Mouse (Mus musculus): ENCODE results near the gene Acap2.

Acap2 gene

DNA sequence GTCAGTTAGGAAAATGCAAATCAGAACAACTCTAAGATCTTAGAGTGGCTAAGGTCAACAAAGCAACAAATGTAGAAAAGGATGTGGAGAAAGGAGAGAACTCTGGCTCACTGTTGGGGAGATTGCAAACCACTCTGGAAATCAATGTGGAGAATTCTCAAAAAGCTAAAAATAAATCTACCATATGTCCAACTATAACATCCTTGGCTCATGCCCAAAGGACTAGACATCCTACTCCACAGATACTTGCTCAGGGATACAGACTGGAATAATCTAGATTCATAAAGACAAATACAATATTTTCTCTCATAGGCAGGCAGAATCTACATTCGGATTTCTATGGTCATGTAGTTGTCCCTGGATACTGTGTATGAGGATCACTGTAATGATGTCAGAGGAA, 3.2 kb upstream of the Acap2 start:
- DNase-seq: no peak

DNA sequence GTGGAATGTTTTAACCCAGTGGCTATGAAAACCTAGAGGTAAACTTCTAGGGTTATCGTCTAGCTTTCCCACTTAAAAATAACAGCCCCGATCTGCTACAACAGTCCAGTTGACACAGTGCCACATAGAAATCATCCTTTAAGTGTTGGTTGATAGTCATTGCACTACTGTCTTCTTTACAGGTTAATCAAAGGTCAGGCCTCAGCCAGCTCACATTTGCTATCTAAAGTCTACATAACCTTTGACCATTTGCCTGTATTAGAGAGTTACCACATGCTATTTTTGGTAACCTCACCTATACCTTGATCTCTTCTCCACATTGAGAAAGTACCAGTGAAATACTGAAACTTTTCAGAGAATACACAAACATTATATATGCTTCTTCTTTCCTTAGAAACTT, 659 bp upstream of the Acap2 start:
- DNase-seq: no peak

DNA sequence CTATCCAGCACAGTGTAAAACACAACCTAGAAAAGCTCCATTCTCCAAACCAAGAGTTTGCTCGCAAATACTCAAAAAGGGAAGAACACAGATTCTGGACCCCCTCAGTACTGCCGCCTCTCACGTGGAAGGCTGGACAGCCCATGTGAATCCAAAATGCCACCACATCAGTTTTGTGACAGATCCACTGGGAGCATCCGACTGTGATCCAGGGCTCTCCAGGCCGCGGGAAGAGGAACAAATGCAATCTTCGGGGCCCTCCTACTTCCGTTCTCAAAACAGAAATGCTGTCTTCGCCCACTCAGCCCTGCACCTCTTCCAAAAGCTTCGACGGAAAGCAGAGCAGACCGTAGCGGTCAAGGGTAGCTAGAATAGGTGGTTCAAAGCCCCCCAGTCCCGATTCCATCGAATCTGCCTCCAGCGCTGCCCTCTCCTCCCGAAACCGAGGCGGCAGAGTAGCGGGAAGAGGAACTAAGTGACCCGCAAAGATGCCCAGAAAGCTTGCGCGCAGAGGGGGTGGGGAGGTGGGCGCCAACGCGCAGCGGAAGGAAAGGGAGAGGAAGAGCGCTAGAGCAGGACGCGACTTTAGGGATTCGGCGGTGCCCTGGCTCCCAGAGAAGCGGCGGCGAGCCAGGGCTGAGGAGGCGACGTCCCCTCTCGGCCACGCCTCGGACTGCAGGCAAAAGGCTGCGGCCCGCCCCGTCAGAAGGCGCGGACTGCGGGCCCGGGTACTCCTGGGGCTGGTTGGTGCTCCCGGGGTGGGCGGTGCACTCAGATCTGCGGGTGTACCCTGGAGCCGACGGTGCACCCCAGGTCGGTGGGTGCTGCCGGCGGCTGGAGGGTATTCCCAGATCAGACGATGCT, 887 bp downstream of the Acap2 start:
- peak; percentile 69 for DNase-seq

DNA sequence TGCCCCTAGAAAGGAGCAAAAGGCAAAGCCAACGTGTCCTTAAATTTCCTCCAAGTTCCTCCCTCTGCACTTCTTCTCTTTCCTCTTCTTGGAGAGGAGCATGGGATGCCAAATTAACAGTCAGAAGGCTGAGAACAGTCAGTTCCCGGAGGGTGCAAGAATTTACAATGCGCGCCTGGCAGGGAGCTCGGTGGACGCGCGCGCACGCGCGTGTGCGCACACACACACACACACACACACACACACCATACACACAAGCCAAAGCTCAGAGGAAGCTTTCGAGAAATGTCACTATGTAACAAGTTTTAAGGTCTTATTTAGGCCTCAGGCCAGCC, 1.5 kb downstream of the Acap2 start:
- no peak for DNase-seq

DNA sequence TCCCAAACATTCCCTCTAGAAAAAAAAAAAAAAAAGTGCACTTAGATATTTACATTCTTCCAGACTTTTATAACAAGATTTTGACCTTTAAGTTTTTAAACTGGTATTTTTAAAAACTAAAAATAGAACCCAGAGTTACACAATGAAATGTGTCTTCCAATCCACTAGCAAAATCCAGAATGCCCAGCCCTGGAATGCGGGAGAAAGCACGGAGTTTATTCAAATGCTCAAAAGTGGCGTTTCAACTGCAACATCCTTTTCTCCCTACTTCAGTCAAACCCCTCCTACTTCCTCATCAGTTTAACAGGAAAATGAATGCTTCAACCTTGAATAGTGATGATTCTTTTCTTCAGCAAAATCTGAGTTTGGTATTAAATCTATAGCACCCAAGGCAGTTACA, 4.1 kb downstream of the Acap2 start:
- DNase-seq: no peak

DNA sequence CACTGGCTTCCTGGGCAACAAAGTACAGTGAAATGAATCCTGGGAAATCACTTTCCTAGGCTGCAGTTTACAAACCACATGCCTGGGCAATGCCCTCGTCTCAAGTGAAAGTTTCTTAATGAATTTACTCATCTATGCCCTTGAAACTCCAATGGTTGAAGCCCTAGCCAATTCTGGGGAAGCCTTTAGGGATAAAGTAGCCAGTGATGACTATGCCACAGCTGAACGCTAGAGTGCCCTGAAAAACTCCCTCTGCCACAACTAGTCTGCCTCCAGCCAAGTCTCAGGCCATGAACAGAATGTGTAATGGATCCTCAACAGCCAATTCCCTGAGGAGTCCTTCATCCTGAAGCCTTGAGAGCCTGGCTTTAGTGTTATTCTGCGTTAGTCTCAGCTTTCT, 8.5 kb downstream of the Acap2 start:
- no peak for DNase-seq

DNA sequence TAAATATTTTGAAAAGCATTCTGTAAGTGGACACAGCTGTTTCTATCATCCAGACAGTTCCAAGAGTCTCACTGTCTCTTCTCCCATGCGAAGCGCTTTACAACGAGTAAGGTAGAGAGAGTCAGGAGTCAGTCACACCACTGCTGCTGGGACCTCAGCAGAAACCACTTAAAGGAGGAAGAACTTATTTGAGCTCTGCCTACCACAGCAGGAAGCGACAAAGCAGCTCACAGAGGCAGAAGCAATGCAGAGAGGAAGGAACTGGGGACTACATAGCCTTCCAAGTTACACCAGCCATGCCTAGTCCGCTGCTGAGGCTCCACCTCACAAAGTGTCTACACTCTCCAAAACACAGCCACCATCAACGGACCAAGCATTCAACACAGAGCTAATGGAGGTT, 9.2 kb downstream of the Acap2 start:
- no peak for DNase-seq

DNA sequence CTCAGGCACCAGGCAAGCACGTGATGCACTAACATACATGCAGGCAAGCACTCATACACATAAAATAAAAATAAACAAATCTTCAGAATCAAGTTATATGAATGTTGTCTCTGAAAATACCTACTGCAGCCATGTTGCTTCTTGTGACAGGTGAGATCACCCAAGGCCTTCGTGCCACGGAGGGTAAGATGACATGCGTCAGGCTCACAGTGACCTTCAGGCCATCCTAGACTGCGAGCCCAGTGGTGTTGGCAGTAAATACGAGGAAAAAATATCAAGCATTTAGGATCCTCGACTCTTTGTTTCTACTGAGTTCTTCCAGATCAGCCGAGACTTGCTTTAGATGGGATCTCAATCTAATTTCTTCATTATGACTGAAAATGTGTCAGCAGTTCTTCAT, 10.6 kb downstream of the Acap2 start:
- DNase-seq: no peak

DNA sequence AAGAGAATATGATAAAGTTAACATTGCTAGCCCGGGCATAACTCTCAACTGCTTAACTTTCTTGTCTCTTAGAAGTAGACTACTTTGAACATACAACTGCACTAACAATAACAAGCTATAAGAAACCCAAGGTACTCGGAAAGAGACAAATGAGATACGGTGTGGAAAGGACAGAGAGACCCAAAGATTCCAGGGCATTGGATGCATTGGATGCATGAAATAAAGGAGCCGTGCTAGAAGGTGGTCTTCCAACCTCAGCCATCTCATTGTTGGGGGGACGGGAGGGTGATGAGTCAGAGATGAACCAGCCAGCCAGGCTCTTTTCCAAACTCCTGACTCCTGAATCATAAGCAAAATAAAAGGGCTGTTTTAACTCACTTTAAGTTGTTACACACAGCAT, 11.8 kb downstream of the Acap2 start:
- DNase-seq: no peak

DNA sequence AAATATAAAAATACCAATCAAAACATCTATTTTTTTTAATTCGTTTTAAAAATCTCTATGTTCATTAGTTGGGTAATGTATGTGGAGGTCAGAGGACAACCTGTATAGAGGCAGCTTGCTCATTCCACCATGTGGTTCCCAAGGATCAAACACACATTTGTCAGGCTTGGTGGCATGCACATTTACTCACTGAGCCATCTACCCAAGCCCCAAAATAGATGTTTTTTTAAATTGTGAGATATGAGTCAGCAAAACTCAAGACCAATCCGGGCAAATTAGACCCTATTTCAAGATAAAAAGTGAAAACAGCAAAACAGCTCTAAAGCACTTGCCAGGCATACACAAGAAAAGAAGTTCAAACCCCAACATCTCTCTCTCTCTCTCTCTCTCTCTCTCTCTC, 12.2 kb downstream of the Acap2 start:
- DNase-seq: no peak

DNA sequence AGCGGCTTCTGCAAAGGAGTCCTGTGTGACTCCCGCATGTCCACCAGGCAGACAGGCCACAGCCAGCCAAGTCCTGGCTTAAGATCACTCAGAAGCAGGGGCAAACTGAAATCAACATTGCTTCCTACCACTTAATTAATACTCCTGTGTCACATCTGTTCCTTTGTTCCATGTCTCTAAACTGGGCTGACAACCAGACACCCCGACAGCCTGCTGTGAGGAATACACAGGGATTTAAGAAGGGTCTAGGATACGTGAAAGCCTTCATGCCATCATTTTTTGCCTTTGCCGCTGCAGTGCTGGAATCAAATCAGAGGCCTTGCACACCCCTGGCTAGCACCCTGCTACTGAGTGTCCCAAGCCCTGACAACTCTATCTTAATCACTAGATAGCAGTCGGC, 12.8 kb downstream of the Acap2 start:
- no peak for DNase-seq

DNA sequence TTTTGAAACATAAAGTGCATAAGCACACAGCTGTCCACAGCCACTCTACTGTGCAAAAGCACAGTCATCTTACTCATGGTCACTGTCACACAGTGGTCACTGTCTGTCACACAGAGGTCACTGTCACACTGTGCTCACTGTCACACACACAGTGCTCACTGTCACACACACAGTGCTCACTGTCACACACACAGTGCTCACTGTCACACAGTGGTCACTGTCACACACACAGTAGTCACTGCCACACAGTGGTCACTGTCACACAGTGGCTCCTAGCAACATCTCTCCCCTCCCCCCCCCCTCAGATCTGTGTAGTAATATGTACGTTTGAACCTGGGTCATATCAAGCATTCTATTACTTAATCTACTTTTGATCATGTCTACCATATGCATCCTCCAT, 13.9 kb downstream of the Acap2 start:
- DNase-seq: no peak

DNA sequence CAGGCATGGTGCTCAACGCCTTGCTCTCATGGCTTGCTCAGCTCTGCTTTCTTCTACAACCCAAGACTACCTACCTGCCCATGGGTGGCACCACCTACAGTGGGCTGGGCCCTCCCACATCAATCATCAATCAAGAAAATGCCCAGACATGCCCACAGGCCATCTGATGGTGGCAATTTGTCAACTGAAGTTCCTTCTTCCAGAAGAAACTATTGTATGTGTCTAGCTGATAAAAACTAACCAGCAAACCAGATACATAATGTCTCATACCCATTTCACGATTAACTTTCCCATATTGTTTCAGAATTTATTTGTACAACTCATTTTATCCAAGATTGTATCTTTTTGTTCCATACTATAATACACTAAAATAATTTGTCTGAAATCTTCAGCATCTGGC, 15.3 kb downstream of the Acap2 start:
- no peak for DNase-seq

DNA sequence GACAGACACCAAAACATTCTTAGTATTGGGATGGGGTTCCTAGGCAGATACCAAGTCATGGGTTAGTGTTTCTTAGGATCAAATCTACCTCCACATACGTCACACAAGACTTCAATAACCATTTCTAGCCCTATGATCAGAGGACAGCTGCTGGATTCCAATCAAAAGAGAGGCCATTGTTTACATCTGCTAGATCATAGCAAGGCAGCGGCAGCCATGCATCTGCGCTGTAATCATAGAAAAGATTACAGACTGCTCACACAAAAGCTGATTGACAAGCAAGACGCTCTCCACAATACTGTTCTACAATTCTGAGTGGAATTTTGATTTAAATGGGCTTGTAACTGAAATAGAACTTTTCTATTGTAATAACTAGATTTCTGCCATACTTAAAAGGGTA, 16.3 kb downstream of the Acap2 start:
- DNase-seq: no peak

DNA sequence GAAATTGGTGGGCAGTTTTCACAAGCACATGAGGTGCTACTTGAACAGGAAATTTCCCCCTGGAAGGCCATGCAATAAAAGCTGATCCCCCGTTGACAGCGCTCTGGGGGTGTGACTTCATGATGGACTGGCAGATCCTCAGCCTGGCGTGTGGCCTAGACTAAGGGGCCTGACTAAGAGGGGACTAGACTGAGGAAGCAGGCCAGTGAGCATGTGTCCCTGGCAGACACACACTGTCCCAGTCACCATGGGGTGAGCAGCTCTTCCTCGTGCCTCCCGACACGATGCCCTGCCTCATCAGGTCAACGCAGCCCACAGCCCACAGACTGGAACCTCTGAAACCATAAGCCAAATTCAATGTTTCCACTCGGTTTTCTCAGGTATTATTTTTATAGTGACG, 18.5 kb downstream of the Acap2 start:
- DNase-seq: no peak

DNA sequence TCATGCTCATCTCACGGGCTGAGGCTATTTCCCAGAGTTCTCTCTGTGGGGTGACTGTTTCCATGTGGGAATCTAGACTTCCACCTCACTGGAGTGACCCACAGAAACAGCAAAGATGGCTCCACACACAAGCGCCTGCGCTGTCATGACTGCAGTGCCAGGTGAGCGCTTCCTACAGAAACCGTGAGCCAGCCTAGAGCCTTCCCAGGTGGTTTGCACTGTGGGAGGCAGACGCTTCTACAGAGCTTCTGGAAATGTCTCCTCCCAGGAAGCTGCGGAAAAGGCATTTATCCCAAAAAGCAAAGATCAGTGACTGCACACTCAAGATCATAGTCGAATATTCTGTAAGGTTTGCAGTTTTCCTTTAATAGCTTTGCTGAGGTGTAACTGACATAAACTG, 20.2 kb downstream of the Acap2 start:
- DNase-seq: no peak

DNA sequence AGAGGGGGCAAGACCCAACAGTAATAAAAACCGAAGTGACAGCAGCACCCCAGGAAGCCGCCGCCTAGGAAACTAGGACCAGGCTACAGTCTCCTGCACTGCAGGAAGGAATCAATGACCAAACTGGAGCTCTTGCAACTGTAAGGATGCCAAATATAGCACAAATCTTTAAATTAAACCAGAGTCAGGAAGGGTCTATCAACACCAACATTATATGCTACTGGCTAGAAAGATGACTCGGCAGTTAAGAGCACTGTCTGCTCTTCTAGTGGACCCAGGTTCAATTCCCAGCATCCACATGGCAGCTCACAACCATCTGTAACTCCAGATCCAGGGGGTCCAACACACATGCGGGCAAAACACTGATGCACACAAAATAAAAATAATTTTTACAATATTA, 21.7 kb downstream of the Acap2 start:
- DNase-seq: no peak

DNA sequence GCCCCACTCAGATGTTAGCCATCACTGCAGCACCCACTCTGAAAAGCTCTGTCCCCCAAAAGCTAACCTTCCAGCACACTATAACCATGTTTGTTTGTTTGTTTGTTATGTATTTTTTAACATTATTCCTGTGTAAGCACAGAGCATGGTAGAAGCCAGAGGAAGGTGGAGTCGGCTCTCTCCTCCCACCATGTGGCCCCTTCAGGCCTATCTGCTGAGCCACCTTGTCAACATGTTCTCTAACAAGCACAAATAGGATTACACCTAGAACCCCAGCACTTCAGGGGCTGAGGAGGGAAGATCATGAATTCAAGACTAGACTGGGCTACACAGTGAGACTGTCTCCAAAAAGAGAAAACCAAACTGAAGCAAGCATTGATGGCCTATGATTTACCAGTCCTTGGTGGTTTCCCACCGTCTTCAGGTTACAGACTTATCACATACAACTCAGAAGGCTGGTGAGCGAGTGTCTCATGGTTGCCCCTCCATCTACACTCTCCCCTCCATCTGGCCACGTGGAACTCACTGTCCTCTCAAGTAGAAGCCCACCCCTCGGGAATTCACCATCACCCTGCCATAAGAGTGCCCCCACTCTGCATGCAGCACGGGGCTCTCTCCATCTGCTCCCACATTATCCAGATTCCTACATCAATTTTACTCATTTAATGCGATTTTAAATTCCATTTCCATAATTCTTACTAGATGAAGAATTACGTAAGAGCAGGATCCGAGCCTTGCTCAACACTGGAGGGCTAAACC, 26.0 kb downstream of the Acap2 start:
- no peak for DNase-seq

DNA sequence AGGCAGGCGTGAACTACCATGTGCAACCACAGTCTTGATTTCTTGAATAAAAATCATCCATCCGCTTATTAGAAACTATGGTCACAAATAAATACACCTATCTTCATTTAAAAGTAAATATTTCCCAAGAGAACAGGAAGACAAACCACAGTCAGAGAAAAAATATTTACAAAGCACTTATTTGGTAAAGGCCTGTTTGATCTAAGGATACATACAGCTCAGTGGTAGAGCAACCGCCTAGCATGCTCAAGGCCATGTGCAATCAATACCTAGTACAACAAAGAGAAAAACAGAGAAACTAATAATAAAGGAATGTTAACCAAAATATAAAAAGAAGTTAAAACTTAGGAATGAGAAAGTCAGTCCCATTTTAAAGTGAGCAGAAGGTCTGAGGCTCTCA, 28.8 kb downstream of the Acap2 start:
- DNase-seq: no peak

DNA sequence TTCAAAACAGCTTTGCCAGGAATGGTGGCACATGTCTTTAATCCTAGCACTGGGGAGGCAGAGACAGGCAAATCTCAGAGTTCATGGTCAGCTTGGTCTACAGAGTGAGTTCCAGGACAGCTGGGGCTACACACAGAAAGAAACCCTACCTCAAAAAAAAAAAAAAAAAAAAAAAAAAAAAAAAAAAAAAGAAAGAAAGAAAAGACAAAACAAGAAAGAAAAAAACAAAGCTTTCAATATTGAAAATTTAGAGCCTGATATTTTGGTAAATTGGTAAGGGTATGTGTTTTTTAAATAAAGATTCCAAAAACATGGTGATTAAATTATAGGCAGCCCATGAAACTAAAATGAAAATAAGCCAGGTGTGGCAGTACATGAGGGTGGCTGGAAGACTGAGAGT, 29.6 kb downstream of the Acap2 start:
- DNase-seq: no peak

DNA sequence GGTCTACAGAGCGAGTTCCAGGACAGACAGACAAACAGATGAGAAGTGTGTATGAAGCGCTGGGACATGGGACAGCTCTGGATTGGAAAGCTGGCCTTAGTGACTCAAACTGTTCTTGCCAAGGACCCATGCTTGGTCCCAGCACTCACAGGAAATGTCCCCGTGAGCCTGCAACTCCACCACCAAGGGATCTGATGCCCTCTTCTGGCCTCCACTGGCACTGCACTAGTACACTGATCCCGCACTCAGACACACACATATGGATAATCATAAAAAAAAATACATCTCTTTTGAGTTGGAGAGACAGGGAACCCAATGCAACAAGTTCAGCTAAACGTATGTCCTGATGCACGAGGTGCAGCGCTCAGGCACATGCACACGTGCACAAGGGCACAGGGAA, 30.7 kb downstream of the Acap2 start:
- DNase-seq: no peak

DNA sequence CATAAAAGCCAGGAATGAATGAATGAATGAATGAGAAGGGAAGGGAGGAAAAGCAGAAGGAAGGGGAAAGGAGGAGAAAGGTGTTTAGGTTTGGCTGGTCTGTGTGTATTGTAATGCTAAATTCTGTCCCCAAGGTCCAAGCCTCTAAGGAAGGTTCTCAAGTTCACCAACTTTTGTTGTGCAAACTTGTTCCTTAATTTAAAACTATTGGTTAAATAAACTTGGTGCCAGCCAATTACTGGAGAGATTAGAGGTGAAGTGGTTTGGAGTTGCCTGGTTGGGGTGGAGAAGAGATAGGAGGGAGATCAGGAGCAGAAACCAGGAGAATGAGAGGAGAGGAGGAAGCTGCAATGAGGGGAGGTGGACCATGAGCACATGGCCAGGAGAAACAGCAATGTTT, 31.4 kb downstream of the Acap2 start:
- DNase-seq: no peak

DNA sequence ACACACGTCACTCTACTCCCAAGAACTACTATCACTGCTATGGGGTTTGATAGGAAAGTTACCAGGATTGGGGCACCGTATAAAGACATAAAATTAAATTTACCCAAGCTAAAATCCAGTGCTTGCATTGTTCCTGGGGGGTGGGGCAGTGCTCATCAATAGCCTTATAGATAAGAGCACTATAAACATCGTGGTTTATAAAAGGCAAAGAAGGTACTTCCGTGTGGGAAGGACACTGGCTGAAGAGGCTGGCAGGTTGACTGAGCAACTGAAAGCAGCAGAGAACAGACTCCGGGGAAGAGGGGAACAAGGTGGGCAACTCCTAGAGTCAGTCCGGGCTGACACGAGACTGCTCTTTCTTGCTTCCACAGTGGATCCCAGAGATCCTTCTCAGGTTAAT, 33.1 kb downstream of the Acap2 start:
- DNase-seq: no peak

DNA sequence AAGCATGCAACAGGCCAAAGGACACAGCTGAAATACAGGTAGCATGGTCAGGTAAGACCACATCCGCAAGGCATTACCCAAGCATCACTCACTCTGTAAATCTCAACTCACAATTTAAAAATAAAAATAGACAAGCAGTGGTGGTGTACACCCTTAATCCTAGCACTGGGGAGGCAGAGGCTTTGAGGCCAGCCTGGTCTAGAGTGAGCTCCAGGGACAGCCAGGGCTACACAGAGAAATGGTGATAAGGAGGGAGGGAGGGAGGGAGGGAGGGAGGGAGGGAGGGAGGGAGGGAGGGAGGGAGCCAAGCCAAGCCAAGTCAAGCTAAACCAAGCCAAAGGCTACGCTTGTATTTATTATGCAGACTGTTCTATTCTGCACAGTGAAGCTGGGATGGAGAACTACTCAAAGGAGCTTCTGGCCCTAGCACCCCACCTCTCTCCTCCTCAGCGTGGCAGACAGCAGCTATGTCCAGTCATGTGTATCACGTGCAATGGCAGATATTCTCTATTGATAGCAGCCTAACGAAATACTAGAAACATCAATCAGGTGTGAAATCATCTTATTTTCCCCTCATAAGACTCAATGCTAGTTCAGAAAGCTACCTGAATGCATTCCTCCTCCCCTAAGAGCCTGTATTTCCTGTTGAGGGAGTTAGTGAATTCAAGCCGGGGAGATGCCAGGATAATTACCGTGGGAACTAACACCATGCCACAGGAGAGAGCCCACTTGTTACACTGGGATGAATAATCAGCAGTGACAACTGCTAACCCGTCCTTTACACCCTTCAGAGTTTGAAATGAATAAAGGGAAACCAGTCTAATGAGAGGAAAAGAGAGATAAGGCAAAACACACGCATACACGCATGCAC, 33.8 kb downstream of the Acap2 start:
- DNase-seq: no peak
